Mouse (Mus musculus) inflammation-experienced regulatory T-cells, adult 16 weeks (primary cell): ENCODE data around the gene Pnpla5. TPM values are rescaled to one million over a fixed set of nuclear protein-coding genes. Genes with fewer than 3 reads are reported as not detected.

Source experiments
- polyA plus RNA-seq: library from polyadenylated mRNA; unstranded; fragments of 100-300 nt; shearing (Covaris generic); gene quantifications from one replicate; pipeline ENCODE4 v1.2.1, GENCODE M21; 2017

The Pnpla5 gene
- not detected for polyA plus RNA-seq

GRCm38 (mm10) chr15:84123075-84123474 is at the start of gene Pnpla5:
Gene Pnpla5 (minus strand): TSS chr15:84123175.

GRCm38 (mm10) chr15:84167600-84167999 is 44.6 kb upstream of the Pnpla5 start, which contains the start of gene Pnpla3:
Gene Pnpla3 (plus strand): TSS chr15:84167837.

GRCm38 (mm10) chr15:84105105-84105923 is 17.7 kb downstream of the Pnpla5 start, which contains the start of gene Sult4a1:
Gene Sult4a1 (minus strand): TSS chr15:84105754.

GRCm38 (mm10) chr15:84065140-84065539 is 57.8 kb downstream of the Pnpla5 start, which contains the start of gene Efcab6:
Gene Efcab6 (minus strand): TSS chr15:84065379.

Other genes with a start within 250 kb of the Pnpla5 start
- not detected for gene Efcab6, start 57.8 kb downstream of the Pnpla5 start, polyA plus RNA-seq
- gene Sult4a1, start 17.4 kb downstream of the Pnpla5 start, polyA plus RNA-seq: 0.20 TPM
- 0.45 TPM for gene Pnpla3, start 44.7 kb upstream of the Pnpla5 start, polyA plus RNA-seq
- gene Samm50, start 69.1 kb upstream of the Pnpla5 start, polyA plus RNA-seq: 146 TPM
- gene Parvb, start 108.9 kb upstream of the Pnpla5 start, polyA plus RNA-seq: not detected
- 158 TPM for gene Parvg, start 200.9 kb upstream of the Pnpla5 start, polyA plus RNA-seq